Mouse (Mus musculus): ENCODE measurements around the gene Ndufa1.

- TF ChIP-seq CTCF (IDR thresholded peaks at IDR 0.05; ENCODE audit: low read depth, low read length) (no peak), POLR2A (IDR thresholded peaks at IDR 0.05; ENCODE audit: borderline replicate concordance, low read depth, low read length) (no peak)
Observed at GRCm38 (mm10) chrX:37157839-37158238, 33.1 kb downstream of the Ndufa1 start.

Data from bone marrow macrophage, adult 2 months (primary cell).